Mouse (Mus musculus): ENCODE results near the gene Sart3. TPM values are rescaled to one million over a fixed set of nuclear protein-coding genes. Genes with fewer than 3 reads are reported as not detected.
A peak's percentile ranks its signal among the peaks of the same experiment; 100 is the strongest.

The Sart3 gene
- total and polyA plus RNA-seq, 2 experiments from 2014 or later = 28.5 to 54.0 TPM

DNA sequence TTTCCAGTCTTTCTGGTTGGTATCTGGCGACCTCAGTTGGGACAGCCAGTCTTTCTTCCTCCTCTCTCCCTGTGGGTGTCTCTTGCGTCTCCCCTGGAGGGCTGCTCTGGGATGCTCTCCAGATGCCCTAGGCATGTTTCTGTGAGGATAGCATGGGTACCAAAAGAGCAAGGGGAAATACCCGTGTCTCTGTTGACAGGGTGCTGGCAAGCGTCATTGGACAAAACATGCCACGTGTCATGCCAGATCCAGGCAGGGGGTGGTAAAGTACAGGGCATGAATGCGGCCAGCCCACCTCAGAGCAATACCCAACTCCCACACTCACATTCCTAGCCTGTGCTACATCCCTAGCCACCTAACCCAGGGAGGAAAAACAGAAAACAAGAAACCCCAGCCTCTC is 45.7 kb downstream of the Sart3 start:
- Histone ChIP-seq H3K27me3 (ENCODE audit: insufficient read depth, low read length) (no peaks in the 10 kb centered on the region), H3K36me3 (ENCODE audit: insufficient read depth) (no peaks in the 10 kb centered on the region), H3K4me2 (ENCODE audit: low read depth) (no peak overlapping the region), H3K4me1 (ENCODE audit: insufficient read depth) (no peaks in the 10 kb centered on the region), H3K27ac (ENCODE audit: low read depth, low read length) (no peak overlapping the region), H3K9me3 (ENCODE audit: low read length) (no peaks in the 10 kb centered on the region), H3K9ac (no peak overlapping the region), H3K4me3 (ENCODE audit: low read depth, low read length) (no peak overlapping the region)
- no peak for TF ChIP-seq CTCF (IDR thresholded peaks at IDR 0.05; ENCODE audit: low read depth)
- 67% methylated on average over 6 of the region's 6 CpGs for WGBS
- ATAC-seq = no peak
- no peak for DNase-seq

GRCm38 (mm10) chr5:113725417-113725816 is 46.9 kb downstream of the Sart3 start:
- 73% methylated on average over 12 of the region's 12 CpGs for WGBS
- Histone ChIP-seq H3K36me3 (ENCODE audit: insufficient read depth) (no peaks in the 10 kb centered on the region), H3K9me3 (ENCODE audit: low read length) (no peaks in the 10 kb centered on the region), H3K4me1 (ENCODE audit: insufficient read depth) (no peaks in the 10 kb centered on the region), H3K9ac (no peak overlapping the region), H3K27ac (ENCODE audit: low read depth, low read length) (no peak overlapping the region), H3K27me3 (ENCODE audit: insufficient read depth, low read length) (no peaks in the 10 kb centered on the region), H3K4me3 (ENCODE audit: low read depth, low read length) (no peak overlapping the region), H3K4me2 (ENCODE audit: low read depth) (no peak overlapping the region)
- DNase-seq (no peak), ATAC-seq (no peak)
- TF ChIP-seq CTCF (IDR thresholded peaks at IDR 0.05; ENCODE audit: low read depth) = no peak

DNA sequence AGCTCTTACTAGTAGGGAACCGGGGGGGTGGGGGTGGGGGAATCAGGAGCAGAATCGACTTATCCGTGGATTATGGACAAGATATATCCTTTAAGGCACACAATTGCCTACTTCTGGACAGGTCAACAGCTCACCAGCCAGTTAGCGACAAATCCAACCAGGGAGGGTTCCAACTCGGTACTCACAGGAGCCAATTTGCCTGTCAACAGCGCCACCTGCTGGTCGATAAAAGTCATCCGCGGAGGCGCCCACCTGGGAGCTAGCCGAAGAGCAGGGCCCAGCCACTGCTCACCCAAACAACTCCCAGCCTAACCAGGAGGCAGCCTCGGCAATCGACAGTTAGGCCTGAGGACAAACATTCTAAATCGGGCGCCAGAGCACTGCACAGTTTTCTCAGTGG is 47.9 kb downstream of the Sart3 start, which contains the start of gene 1700069L16Rik:
TSS of gene 1700069L16Rik (minus strand) at position 327 of the 400 bp plus-strand sequence.
- Histone ChIP-seq H3K9ac (no peak within 1 kb of the TSS), H3K36me3 (ENCODE audit: insufficient read depth) (no peaks in the 10 kb centered on the region), H3K4me1 (ENCODE audit: insufficient read depth) (0 out of 2 replicates have a peak, but pooled peaks cover under 1% of the 10 kb centered on the region), H3K27me3 (ENCODE audit: insufficient read depth, low read length) (no peaks in the 10 kb centered on the region), H3K4me2 (ENCODE audit: low read depth) (no peak within 1 kb of the TSS), H3K27ac (ENCODE audit: low read depth, low read length) (no peak within 1 kb of the TSS), H3K9me3 (ENCODE audit: low read length) (no peaks in the 10 kb centered on the region), H3K4me3 (ENCODE audit: low read depth, low read length) (no peak within 1 kb of the TSS)
- peak; percentile 95 for TF ChIP-seq CTCF (IDR thresholded peaks at IDR 0.05; ENCODE audit: low read depth)
- ATAC-seq (peak; percentile 76), DNase-seq (peak; percentile 93)
- 4% methylated on average over 15 of the region's 15 CpGs for WGBS

DNA sequence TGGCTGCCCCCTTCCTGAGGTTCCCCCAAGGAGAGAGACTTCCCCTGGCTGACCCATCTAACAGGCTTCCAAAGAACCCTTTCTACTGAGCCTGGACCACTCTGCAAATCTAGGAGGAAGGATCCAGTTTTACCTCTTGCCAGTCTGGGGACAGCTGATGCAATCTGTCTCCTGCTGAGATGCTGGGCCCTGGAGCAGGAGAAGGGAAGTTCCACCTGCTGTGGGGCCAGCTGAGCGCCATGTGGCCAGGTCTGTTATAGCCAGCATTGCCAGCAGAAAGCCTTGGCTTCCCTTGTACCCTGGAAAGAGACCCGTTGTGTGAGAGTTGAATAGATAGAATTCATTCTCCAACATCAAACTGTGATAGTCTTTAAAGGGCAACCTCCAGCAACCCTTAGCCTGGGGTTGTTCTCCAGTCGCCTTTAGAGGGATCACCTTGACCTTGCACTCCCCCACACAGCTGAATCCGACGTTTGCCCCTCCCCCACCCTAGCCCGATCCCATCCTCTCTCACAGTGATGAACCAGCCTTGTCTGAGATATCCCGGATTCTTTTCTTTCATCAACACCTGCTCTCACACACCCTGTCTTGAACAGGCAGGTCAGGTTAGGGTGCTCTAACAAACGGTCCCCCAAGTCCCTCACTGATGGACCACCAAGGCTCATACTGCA is 48.6 kb downstream of the Sart3 start:
- ATAC-seq = no peak
- Histone ChIP-seq H3K27ac (ENCODE audit: low read depth, low read length) (no peak overlapping the region), H3K4me3 (ENCODE audit: low read depth, low read length) (no peak overlapping the region), H3K4me2 (ENCODE audit: low read depth) (no peak overlapping the region), H3K36me3 (ENCODE audit: insufficient read depth) (no peaks in the 10 kb centered on the region), H3K4me1 (ENCODE audit: insufficient read depth) (peaks cover 6% of the 10 kb centered on the region; the same call in 1 of the 2 replicates), H3K27me3 (ENCODE audit: insufficient read depth, low read length) (no peaks in the 10 kb centered on the region), H3K9ac (no peak overlapping the region), H3K9me3 (ENCODE audit: low read length) (no peaks in the 10 kb centered on the region)
- DNase-seq = peak; percentile 20
- WGBS = 40% methylated on average over 8 of the region's 8 CpGs
- TF ChIP-seq CTCF (IDR thresholded peaks at IDR 0.05; ENCODE audit: low read depth) = no peak

GRCm38 (mm10) chr5:113722224-113723013 is 49.9 kb downstream of the Sart3 start:
- H3K9ac ChIP-seq = no peak overlapping the region
- no peaks in the 10 kb centered on the region for H3K9me3 ChIP-seq (ENCODE audit: low read length)
- H3K4me3 ChIP-seq (ENCODE audit: low read depth, low read length) = no peak overlapping the region
- 92% methylated on average over 10 of the region's 10 CpGs for WGBS
- H3K4me1 ChIP-seq (ENCODE audit: insufficient read depth) = peaks cover 8% of the 10 kb centered on the region
- DNase-seq (no peak), ATAC-seq (no peak)
- TF ChIP-seq CTCF (IDR thresholded peaks at IDR 0.05; ENCODE audit: low read depth) = peak; percentile 68
- H3K4me2 ChIP-seq (ENCODE audit: low read depth) = no peak overlapping the region
- H3K27me3 ChIP-seq (ENCODE audit: insufficient read depth, low read length) = no peaks in the 10 kb centered on the region
- H3K36me3 ChIP-seq (ENCODE audit: insufficient read depth) = no peaks in the 10 kb centered on the region
- H3K27ac ChIP-seq (ENCODE audit: low read depth, low read length) = no peak overlapping the region

DNA sequence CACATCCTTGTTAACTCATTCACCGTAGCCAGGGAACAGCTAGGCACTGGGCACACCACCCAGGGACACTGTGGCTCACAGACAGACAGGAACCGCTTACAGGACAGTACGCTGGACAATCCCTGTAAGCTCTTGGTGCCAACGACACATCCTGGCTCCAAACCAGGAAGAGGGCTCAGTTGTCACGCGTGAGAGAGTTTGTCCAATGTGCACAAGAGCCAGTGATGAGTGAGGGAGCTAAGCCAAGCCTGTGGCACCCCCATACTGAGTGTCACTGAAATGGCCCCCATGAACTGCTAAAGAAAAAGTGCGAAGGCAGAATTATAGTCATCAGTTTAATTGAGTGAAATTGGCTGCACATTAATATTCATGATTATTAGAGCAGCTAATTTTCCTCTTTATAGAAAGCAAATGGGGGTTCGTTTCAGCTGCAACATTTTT is 53.1 kb downstream of the Sart3 start:
- Histone ChIP-seq H3K27me3 (ENCODE audit: insufficient read depth, low read length) (no peaks in the 10 kb centered on the region), H3K4me3 (ENCODE audit: low read depth, low read length) (no peak overlapping the region), H3K9ac (no peak overlapping the region), H3K27ac (ENCODE audit: low read depth, low read length) (peak overlapping the region; percentile 66), H3K4me1 (ENCODE audit: insufficient read depth) (peaks cover 17% of the 10 kb centered on the region), H3K9me3 (ENCODE audit: low read length) (no peaks in the 10 kb centered on the region), H3K36me3 (ENCODE audit: insufficient read depth) (no peaks in the 10 kb centered on the region), H3K4me2 (ENCODE audit: low read depth) (no peak overlapping the region)
- TF ChIP-seq CTCF (IDR thresholded peaks at IDR 0.05; ENCODE audit: low read depth) = no peak
- DNase-seq = peak; percentile 60
- no peak; the same call in 1 of the 2 replicates for ATAC-seq
- WGBS = 31% methylated on average over 8 of the region's 8 CpGs

Measured in forebrain, postnatal 0 days (tissue).